Mouse (Mus musculus) megakaryocyte, embryonic 14.5 days (primary cell): ENCODE measurements around the gene Ift27.

Experiments
- FLI1 ChIP-seq: IDR thresholded peaks from 2 replicates; pipeline ENCODE4 v1.6.1; 2012; ENCODE audit warnings: low read length, inconsistent platforms, mixed read lengths
- GATA1 ChIP-seq: IDR thresholded peaks from 3 replicates; pipeline ENCODE4 v1.6.1; 2012; ENCODE audit warnings: mixed read lengths, low read length, inconsistent platforms, borderline replicate concordance

- no peak for TF ChIP-seq GATA1
- TF ChIP-seq FLI1: no peak
These were observed 54.7 kb downstream of the Ift27 start for GRCm38 (mm10) chr15:78119248-78119647.
